Mouse (Mus musculus): Measurements from ENCODE around the gene Ap5z1.

- TF ChIP-seq CTCF (conservative IDR thresholded peaks at IDR 0.05; ENCODE audit: low read length) (no peak), NANOG (IDR thresholded peaks at IDR 0.05; ENCODE audit: borderline replicate concordance, low read length) (no peak), POU5F1 (IDR thresholded peaks at IDR 0.05; ENCODE audit: borderline replicate concordance, low read length) (no peak)
Measured at GRCm38 (mm10) chr5:142432695-142433094, 31.0 kb upstream of the Ap5z1 start.

Measured in E14TG2a.4 (cell line).